Mouse (Mus musculus): ENCODE data around the gene Ehd2.
"Not testable (repeated sequence)": the region's sequence is repeated elsewhere in the genome, so short reads cannot be mapped to it uniquely, and the experiment has no call there.

Gene Ehd2

DNA sequence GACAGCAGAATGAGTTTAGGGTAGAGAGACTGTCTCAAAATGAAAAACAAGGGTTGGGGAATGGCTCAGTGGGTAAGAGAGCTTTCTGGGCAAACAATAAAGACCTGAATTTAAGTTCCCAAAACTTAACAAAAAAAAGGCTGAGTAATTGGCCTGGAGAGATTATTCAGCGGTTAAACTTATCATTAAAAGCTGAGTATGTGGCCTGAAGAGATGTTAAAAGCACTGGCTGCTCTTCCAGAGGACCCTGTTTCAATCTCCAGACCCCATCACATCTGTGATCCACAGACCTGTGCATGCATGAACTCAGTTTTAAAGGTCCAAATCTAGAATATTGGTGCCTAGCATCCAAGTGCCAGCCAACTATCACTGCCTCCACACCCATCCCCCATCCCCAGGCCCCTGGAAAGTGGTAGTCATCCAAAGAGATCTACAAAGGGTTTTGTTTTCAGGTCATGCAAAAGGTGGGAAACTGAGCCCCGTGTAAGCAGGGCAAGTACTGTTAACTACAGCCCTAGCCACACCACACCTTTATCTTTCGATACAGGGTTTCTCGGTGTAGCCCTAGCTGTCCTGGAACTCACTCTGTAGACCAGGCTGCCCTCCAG is 19.6 kb downstream of the Ehd2 start:
- in situ Hi-C loops (cut with MseI, MboI), result no loop called here

- in situ Hi-C loops (cut with MseI, MboI), result no loop called here
These were observed 21.4 kb downstream of the Ehd2 start, which contains the start of gene Nop53 for GRCm38 (mm10) chr7:15945721-15946536. Nop53 (minus strand) TSS chr7:15946074.

DNA sequence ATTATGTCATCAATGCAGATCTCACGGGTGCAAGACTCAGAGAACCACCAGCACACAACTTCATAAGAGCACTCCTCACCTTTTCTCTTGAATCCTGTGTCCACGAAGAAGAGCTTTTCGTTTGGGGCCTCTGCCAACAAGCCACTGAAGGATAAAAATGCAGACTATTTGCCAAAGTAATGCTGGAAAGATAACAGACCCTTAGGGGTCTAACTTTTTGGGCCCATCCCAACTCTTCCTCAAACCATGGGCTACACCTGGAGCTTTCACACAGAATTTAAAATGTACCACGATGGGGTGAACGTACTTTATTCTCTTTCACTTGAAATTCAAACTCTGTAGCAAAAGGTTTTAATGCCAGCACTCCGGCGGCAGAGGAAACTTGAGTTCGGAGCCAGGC is 22.2 kb downstream of the Ehd2 start:
- in situ Hi-C loops (cut with MseI, MboI), result no loop called here

- in situ Hi-C loops (cut with MseI, MboI), result no loop called here
These were observed 23.1 kb downstream of the Ehd2 start for GRCm38 (mm10) chr7:15944311-15944710.

DNA sequence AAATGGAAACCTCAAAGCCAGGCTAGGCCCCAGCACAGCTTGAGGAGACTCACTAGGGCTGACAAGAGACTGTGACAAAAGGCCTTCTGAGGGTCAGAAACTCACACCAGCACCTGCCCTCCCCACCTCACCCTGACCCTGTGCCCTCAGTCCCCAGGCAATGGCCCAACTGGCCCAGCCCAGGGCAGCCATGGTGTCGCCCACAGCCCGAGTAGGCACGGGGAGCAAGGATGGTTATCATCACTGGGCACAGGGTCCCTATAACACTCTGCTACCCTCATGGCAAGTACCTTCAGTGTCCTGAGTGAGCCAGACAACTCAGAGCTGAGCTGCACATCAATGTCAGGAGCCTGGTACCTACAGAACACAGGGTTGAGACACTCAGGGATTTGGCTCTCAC is 28.7 kb downstream of the Ehd2 start:
- in situ Hi-C loops (cut with MseI, MboI), result no loop called here

- in situ Hi-C loops (cut with MseI, MboI), result no loop called here
These were observed 29.9 kb downstream of the Ehd2 start for GRCm38 (mm10) chr7:15937491-15937890.

GRCm38 (mm10) chr7:15933437-15934359 is 33.7 kb downstream of the Ehd2 start:
- in situ Hi-C loops (cut with MseI, MboI), result no loop called here

GRCm38 (mm10) chr7:15931635-15932034 is 35.7 kb downstream of the Ehd2 start:
- in situ Hi-C loops (cut with MseI, MboI), result no loop called here

DNA sequence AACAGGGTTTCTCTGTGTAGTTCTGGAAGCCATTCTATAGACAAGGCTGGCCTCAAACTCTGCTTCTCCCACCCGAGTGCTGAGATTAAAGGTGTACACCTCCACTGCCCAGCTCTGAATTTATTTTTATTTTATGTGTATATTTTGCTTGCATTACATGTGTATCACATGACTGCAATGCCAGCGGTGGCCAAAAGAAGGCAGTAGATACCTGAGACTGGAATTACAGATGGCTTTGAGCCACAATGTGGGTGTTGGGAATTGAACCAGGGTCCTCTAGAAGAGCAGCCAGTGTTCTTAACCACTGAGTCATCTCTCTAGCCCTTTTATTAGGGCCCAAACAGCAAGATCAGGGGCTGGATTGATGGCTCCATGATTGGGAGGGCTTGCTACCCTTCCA is 36.8 kb downstream of the Ehd2 start:
- in situ Hi-C loops (cut with MseI, MboI), result no loop called here

- in situ Hi-C loops (cut with MseI, MboI), result no loop called here
These were observed 37.5 kb downstream of the Ehd2 start for GRCm38 (mm10) chr7:15929910-15930309.

DNA sequence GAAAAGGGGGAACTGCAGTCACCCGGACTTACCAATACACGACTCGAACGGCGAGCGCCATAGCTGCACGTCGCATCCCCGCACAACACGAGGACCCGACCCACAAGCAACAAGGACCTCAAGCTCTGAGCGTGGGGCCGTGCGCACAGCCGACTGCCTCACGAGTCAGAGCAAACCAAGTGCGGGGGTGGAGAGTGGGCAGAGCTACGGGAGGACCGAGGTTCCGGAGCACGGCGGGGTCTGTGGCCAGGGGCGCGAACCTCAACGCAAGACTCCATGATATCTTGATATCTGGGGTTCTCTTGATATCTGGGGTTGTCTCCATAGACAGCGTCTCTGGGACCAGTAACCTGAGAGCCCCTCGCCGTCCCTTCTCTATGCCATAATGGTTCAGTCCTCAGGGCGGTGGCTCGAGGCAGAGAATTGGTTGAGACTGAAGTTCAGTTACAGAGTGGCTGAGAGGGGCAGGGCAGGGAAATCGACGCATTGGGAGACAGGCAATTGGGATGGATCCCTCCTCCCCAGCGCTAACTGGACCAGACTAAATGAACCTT is 45.1 kb downstream of the Ehd2 start, which contains the start of gene Selenow:
Gene Selenow, minus strand, starts transcription at position 183 of the 554 bp plus-strand sequence.
- in situ Hi-C loops (cut with MseI, MboI), result no loop called here

GRCm38 (mm10) chr7:15921796-15922195 is 45.6 kb downstream of the Ehd2 start:
- in situ Hi-C loops (cut with MseI, MboI), result no loop called here

- in situ Hi-C loops (cut with MseI, MboI), result no loop called here
These were observed 46.6 kb downstream of the Ehd2 start for GRCm38 (mm10) chr7:15920645-15921190.

DNA sequence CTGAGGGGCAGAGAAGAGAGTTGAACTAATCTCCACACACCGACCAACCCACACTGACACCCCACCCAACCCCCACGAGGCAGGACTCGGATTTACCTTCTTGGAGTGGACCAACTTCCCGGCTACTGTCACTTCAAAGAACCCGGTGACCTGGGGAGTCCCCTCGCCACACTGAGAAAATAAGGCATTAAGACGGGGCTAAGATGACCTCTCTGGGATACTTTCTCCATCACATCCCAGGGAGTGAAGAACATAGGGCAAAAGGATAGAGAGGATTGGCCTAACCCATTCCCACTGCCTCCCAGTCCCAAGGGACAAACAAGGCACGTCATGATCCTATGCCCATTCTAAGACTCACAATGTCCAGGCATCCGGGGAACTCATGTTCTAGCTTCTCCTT is 47.4 kb downstream of the Ehd2 start:
- in situ Hi-C loops (cut with MseI, MboI), result no loop called here

DNA sequence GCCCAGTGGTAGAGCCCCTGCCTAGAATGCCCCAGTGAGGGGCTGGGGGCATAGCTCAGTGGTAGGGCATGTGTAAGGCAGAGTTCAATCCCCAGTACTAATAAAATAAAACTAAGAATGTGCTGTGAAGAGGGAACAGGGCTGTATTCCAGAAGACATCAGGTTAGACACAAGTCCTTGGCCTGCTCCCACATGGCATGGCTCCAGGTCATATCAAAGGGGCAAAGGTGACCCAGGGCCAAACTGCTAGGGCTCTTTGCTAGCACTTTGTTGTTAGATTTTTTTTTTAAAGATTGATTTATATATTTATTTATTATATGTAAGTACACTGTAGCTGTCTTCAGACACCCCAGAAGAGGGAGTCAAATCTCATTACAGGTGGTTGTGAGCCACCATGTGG is 49.0 kb downstream of the Ehd2 start:
- in situ Hi-C loops (cut with MseI, MboI), result no loop called here

DNA sequence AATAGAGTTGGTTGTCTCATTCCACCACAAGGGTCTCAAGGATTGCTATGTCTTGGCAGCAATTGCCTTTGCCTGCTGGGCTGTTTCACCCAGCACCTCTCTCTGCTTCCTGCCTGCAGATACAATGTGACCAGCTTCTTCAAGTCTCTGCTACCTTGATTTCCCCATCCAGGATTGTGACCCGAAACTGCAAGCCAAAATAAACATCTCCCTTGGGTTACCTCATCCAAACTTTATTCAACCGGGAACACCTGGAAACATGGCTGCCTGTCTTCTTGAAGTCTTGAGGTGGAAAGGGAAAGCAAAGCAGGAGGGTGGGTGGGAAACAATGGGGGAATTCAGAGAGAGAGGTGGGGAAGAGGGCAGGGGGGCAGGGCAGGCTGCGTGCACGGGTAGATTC is 50.4 kb downstream of the Ehd2 start:
- in situ Hi-C loops (cut with MseI, MboI), result no loop called here

- in situ Hi-C loops (cut with MseI, MboI), result no loop called here
These were observed 51.1 kb downstream of the Ehd2 start for GRCm38 (mm10) chr7:15916134-15916723.

- in situ Hi-C loops (cut with MseI, MboI), result not testable (repeated sequence)
These were observed 51.7 kb downstream of the Ehd2 start for GRCm38 (mm10) chr7:15915695-15916094.

DNA sequence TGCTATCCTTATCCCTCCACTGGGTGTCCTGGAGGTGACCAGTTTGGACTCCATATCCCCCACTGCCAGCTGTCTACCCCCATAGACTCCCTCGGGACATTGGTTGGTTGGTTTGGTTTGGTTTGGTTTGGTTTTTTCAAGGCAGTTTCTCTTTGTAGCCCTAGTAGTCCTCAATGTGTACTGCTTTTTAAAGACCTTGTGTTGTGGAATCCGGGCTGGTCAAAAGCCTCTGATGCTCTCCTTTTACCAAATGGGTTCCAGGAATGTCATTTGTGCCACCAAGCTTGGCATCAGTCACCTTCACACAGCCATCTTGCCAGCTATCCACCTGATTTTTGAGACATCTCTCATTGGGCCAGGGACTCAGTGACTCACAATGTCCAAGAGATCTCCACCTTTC is 52.6 kb downstream of the Ehd2 start:
- in situ Hi-C loops (cut with MseI, MboI), result no loop called here

- in situ Hi-C loops (cut with MseI, MboI), result no loop called here
These were observed 53.1 kb downstream of the Ehd2 start for GRCm38 (mm10) chr7:15914252-15914651.

DNA sequence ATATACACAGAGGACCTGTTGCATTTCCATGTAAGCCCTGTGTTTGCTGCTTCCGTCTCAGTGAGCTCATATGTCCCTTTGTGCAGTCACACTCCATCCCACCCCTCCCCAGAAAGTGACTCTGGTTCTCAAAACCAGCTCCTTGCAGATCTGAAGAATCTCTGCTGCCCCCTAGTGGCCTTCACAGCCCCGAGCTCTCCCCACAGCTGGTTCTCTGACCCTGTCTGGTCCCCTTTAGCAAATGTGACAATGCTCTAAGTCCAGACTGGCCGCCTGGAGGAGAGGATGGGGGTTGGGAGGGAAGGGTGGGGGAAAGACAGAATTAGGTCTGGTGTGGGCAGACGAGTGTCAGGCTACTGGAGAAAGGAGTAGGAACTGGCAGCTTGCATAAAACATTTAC is 55.2 kb downstream of the Ehd2 start:
- in situ Hi-C loops (cut with MseI, MboI), result no loop called here

Data from mouse trophoblast stem cell (cell line).